Mouse (Mus musculus) neural tube, embryonic 10.5 days (tissue): ENCODE results near the gene Syncrip.
"Not testable (repeated sequence)": the region's sequence is repeated elsewhere in the genome, so short reads cannot be mapped to it uniquely, and the experiment has no call there.

Experiments used
- DNase-seq: peaks from one replicate; pipeline ENCODE4 v3.0.0-alpha.2; 2017; ENCODE audit warnings: low spot score; ENCODE audit errors: extremely low spot score

The Syncrip gene

GRCm38 (mm10) chr9:88482829-88483396, 539 bp upstream of the Syncrip start:
- DNase-seq = no peak

DNA sequence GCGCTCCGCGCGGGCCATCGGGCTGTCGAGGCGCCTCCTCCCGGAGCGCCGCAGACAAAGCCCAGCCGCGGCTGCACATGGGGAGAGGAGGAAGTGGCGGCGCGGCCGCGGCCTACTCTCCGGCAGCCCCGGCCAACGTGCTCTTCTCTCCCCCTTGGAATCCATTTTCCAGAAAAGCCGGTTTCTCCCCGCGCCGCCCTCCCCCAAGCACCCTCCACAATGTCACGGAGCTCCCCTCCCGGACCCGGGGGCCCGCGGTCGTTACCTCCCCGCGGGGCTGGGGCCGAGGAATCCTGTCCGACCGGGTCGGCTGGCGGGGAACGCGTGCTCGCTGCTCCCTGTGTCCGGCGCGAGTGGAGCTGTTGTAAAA, 598 bp downstream of the Syncrip start:
- peak; percentile 80 for DNase-seq

- peak; percentile 58 for DNase-seq
These were observed 1.1 kb downstream of the Syncrip start for GRCm38 (mm10) chr9:88481061-88481790.

GRCm38 (mm10) chr9:88480120-88480519, 2.3 kb downstream of the Syncrip start:
- no peak for DNase-seq

DNA sequence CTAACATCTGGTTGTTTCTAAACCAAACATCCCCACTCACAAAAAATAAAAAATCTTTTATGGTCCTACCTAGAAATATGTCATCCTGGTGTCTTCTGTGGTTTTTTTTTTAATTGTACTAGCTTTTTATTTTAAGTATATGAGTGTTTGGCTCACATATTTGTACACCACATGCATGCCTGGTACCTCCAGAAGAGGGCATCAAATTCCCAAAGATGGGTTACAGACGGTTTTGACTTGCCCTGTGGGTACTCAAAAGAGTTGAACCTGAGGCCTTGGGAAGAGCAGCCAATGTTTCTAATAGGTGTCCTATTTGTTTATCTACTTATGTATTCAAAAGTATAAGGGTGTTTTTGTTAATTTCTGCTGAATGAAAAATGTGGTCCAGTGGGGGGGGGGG, 6.2 kb downstream of the Syncrip start:
- DNase-seq = no peak

DNA sequence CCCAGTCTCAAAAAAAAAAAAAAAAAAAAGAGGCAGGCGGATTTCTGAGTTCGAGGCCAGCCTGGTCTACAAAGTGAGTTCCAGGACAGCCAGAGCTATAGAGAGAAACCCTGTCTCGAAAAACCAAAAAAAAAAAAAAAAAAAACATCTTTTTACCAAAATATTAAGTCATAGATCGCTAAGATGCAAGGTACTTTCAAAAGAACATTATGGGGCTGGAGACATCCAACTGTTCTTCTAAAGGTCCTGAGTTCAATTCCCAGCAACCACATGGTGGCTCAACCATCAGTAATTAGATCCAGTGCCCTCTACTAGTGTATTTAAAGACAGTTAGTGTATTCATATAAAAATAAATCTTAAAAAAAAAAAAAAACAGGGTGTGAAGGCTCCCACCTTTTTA, 21.4 kb downstream of the Syncrip start:
- not testable (repeated sequence) for DNase-seq

GRCm38 (mm10) chr9:88439991-88440390, 42.4 kb downstream of the Syncrip start:
- no peak for DNase-seq

GRCm38 (mm10) chr9:88439238-88439600, 43.2 kb downstream of the Syncrip start:
- DNase-seq = no peak

GRCm38 (mm10) chr9:88438555-88439237, 43.7 kb downstream of the Syncrip start, which contains the start of gene Snx14:
TSS of gene Snx14 (minus strand) at chr9:88438958.
- DNase-seq = peak; percentile 93

DNA sequence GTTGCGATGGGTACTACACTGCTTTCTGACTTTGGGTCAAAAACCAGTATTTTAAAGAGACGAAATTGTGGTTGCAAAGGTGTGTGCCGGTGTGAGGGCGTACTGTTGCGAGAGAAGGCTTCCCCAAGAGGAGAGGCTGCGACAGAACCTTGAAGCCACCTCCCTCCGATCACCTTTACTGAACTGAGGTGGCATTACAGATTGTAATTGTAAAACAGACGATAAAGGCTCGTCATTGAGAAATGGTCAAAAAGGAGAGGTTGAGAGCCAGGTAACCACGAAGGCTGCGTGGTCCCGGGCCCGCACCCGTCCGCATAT, 44.2 kb downstream of the Syncrip start:
- no peak for DNase-seq

GRCm38 (mm10) chr9:88437342-88438236, 44.8 kb downstream of the Syncrip start:
- DNase-seq = no peak

GRCm38 (mm10) chr9:88424356-88424755, 58.0 kb downstream of the Syncrip start:
- DNase-seq = no peak

DNA sequence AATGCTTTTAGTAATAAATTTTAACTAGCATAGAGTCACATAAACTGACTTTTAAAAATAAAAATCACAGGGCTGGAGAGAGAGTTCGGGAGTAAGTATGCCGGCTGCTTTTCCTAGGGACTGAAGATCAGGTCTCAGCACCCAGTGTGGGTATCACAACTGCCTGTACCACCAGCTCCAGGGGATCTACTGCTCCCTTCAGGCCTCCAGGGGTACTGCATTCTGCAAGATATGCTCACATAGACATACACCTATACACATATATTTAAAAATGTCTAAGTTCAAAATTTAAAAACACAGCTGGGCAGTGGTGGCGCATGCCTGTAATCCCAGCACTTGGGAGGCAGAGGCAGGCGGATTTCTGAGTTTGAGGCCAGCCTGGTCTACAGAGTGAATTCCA, 59.9 kb downstream of the Syncrip start:
- DNase-seq = no peak

DNA sequence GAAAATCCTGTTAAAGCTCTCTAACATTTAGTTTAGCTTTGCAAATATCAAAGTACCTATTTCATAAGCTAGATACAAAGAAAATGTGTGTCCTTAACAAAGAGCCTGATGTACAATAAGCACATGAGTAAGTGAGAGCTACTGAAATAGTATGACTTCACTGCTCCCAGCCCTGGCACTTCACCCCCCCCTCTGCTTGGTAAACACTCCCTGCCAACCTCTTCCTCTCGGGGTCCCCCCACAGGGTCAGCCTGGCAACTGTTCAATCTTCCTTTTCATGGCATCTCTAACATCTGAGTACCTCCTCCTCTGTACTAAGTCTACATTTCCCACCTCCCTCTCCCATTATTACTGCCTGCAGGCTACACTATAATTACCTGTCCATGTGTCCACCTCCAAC, 65.6 kb downstream of the Syncrip start:
- no peak for DNase-seq

GRCm38 (mm10) chr9:88409978-88410377, 72.4 kb downstream of the Syncrip start:
- no peak for DNase-seq

- DNase-seq = no peak
These were observed 77.9 kb downstream of the Syncrip start for GRCm38 (mm10) chr9:88404515-88404914.

- no peak for DNase-seq
These were observed 78.3 kb downstream of the Syncrip start for GRCm38 (mm10) chr9:88404088-88404487.

- DNase-seq = no peak
These were observed 83.9 kb downstream of the Syncrip start for GRCm38 (mm10) chr9:88398461-88398860.
